In the genomic region with DNA sequence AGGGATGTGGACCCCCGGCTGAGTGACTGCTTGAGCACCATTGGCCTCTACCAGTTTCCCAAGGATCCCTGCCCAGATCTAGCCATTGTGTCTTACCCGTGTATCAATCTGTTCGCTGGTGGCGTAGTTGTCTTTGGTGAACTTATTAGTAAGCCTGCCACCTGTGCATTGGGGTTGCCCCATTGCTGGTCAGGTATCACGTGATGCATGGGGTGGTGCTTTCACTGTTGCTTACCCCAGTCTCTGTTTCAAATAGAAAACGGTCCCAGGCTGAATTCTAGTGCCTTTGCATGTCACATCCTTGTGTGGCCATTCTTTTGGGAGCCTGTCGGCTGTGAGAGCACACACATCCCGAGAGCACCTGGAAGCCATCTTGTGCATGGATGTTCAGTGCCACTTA, we compare ENCODE assay signal across 16 mouse cellular contexts.
"Had no signal": no experiment of that assay in that cellular context is flagged by ENCODE, and none has a peak within 500 bp of the region (broad histone marks: within the 10 kb centered on the region; RNA-seq: fewer than 3 reads in every experiment).

No protein-coding gene starts in this region.

- DNase-seq: retina, postnatal 1 day; right cerebral cortex, adult 18-20 months; right cerebral cortex, postnatal 14 days; right cerebral cortex, postnatal 25 days; right cerebral cortex, postnatal 4 days; spleen, adult 18-20 months; thymus, adult 18-20 months; thymus, adult 2 months; thymus, postnatal 14 days; thymus, postnatal 25 days; thymus, postnatal 36 days; thymus, postnatal 4 days had no signal

- H3K27ac ChIP-seq: neural tube, embryonic 13.5 days; neural tube, embryonic 15.5 days; stomach, embryonic 15.5 days; stomach, postnatal 0 days had no signal

- H3K27me3 ChIP-seq: neural tube, embryonic 13.5 days; neural tube, embryonic 15.5 days; stomach, embryonic 15.5 days had no signal

- H3K4me2 ChIP-seq: neural tube, embryonic 13.5 days; neural tube, embryonic 15.5 days; stomach, embryonic 15.5 days had no signal

- H3K9me3 ChIP-seq: neural tube, embryonic 13.5 days; neural tube, embryonic 15.5 days; stomach, embryonic 15.5 days had no signal

- H3K9ac ChIP-seq: neural tube, embryonic 13.5 days; neural tube, embryonic 15.5 days; stomach, embryonic 15.5 days had no signal

- H3K4me1 ChIP-seq: neural tube, embryonic 13.5 days; stomach, embryonic 15.5 days had no signal

- H3K4me3 ChIP-seq: neural tube, embryonic 13.5 days; neural tube, embryonic 15.5 days; stomach, embryonic 15.5 days had no signal
